In genomic region chr17:47795446-47795845, GRCm38 (mm10) we compare ENCODE assay signal across 9 mouse cellular contexts. TPM values are rescaled to one million over a fixed set of nuclear protein-coding genes. Genes with fewer than 3 reads are reported as not detected.
DNase-seq lines count a peak whose midpoint lies in the region; ATAC-seq and TF ChIP-seq lines count a peak whose summit lies in the region.
"Had no signal": no experiment of that assay in that cellular context is flagged by ENCODE, and none has a peak within 500 bp of the region (broad histone marks: within the 10 kb centered on the region; RNA-seq: fewer than 3 reads in every experiment).

No protein-coding gene starts in this region.

- no peaks in the 10 kb centered on the region for H3K9me3 ChIP-seq in MEL (replicated peaks; ENCODE audit: insufficient read depth, low read length)
- no peaks in the 10 kb centered on the region for H3K9me3 ChIP-seq in heart, embryonic 10.5 days
- H3K9me3 ChIP-seq in limb, embryonic 14.5 days (ENCODE audit: control insufficient read depth, low read length), result no peaks in the 10 kb centered on the region

- ATAC-seq in limb, embryonic 14.5 days (ENCODE audit: low FRiP score, low read depth), result no peak

- H3K9ac ChIP-seq in MEL (ENCODE audit: control insufficient read depth, low read depth, low read length, poor library complexity, severe bottlenecking), result no peak overlapping the region
- no peak overlapping the region for H3K9ac ChIP-seq in limb, embryonic 14.5 days (ENCODE audit: low read depth, low read length, severe bottlenecking)

- TF ChIP-seq RAD21 in MEL (IDR thresholded peaks at IDR 0.05; ENCODE audit: low read depth, low read length), result peak; percentile 28

- peak; percentile 82 to 94 (median 85) for TF ChIP-seq CTCF in MEL (IDR thresholded peaks at IDR 0.05 in 2 of 3, conservative IDR thresholded peaks at IDR 0.05 in 1 of 3; ENCODE audit: control insufficient read depth in 1 of 3, insufficient read depth in 1 of 3, low read depth in 2 of 3, low read length in 3 of 3, poor library complexity in 1 of 3, severe bottlenecking in 1 of 3)

- no peak for TF ChIP-seq EP300 in MEL (IDR thresholded peaks at IDR 0.05; ENCODE audit: low read depth in 1 of 2, low read length in 2 of 2)

- TF ChIP-seq POLR2A in MEL (IDR thresholded peaks at IDR 0.05; ENCODE audit: control insufficient read depth in 1 of 2, insufficient read depth in 1 of 2, low read depth in 1 of 2, low read length in 2 of 2, poor library complexity in 1 of 2), result no peak
- TF ChIP-seq POLR2A in limb, embryonic 14.5 days (IDR thresholded peaks at IDR 0.05; ENCODE audit: borderline replicate concordance, extremely low read depth, insufficient read depth, insufficient read length), result no peak

- no peak overlapping the region for H3K4me3 ChIP-seq in MEL (ENCODE audit: control insufficient read depth in 1 of 2, insufficient read depth in 1 of 2, low read depth in 2 of 2, low read length in 2 of 2)
- no peak overlapping the region for H3K4me3 ChIP-seq in heart, embryonic 10.5 days
- no peak overlapping the region for H3K4me3 ChIP-seq in limb, embryonic 14.5 days (replicated peaks; ENCODE audit: low read length)
- H3K4me3 ChIP-seq: myocyte had no signal

- WGBS in heart, embryonic 10.5 days, result 43% methylated on average over 3 of the region's 3 CpGs
- 38% methylated on average over 3 of the region's 3 CpGs for WGBS in limb, embryonic 14.5 days

- no peaks in the 10 kb centered on the region for H3K27me3 ChIP-seq in MEL (ENCODE audit: control insufficient read depth in 1 of 2, insufficient read depth in 2 of 2, low read length in 2 of 2)
- peaks cover 12% of the 10 kb centered on the region; the same call in 1 of the 2 replicates for H3K27me3 ChIP-seq in heart, embryonic 10.5 days (ENCODE audit: insufficient read depth, poor library complexity, severe bottlenecking)
- no peaks in the 10 kb centered on the region for H3K27me3 ChIP-seq in limb, embryonic 14.5 days (ENCODE audit: control insufficient read depth, insufficient read depth, low read length)

- H3K79me2 ChIP-seq in MEL (ENCODE audit: control insufficient read depth, insufficient read depth, low read length, poor library complexity), result no peaks in the 10 kb centered on the region

- H3K36me3 ChIP-seq in MEL (ENCODE audit: control insufficient read depth in 1 of 2, insufficient read depth in 2 of 2, low read length in 2 of 2), result 0 out of 4 replicates have a peak, but pooled peaks cover 0 to 2% of the 10 kb centered on the region in 2 experiments
- peaks cover 15% of the 10 kb centered on the region for H3K36me3 ChIP-seq in heart, embryonic 10.5 days
- no peaks in the 10 kb centered on the region for H3K36me3 ChIP-seq in limb, embryonic 14.5 days (ENCODE audit: control insufficient read depth, insufficient read depth, low read length)

- H3K4me2 ChIP-seq in limb, embryonic 14.5 days (replicated peaks; ENCODE audit: low read depth, low read length, severe bottlenecking), result no peak overlapping the region

- DNase-seq in left cerebral cortex, postnatal 14 days (ENCODE audit: low spot score in 2 of 2), result peak; percentile 33 to 46
- DNase-seq in left cerebral cortex, adult 8-10 months (ENCODE audit: low spot score in 2 of 2), result no peak
- peak; percentile 80 for DNase-seq in MEL (ENCODE audit: low read depth, low spot score)
- DNase-seq in cerebellum, adult 9-10 months, result peak; percentile 48
- DNase-seq in heart, embryonic 10.5 days (ENCODE audit: low spot score), result no peak
- peak; percentile 40 for DNase-seq in limb, embryonic 14.5 days (ENCODE audit: low spot score)
- peak; percentile 67 for DNase-seq in retina, embryonic 14.5 days (ENCODE audit: low spot score)
- no peak for DNase-seq in frontal cortex, postnatal 25 days (ENCODE audit: low spot score in 2 of 2)

- peaks cover 0 to 6% of the 10 kb centered on the region in 2 experiments; a peak in 2 of 4 replicates for H3K4me1 ChIP-seq in MEL (ENCODE audit: control insufficient read depth in 1 of 2, insufficient read depth in 2 of 2, low read length in 2 of 2)
- peaks cover 52% of the 10 kb centered on the region for H3K4me1 ChIP-seq in heart, embryonic 10.5 days
- H3K4me1 ChIP-seq in limb, embryonic 14.5 days (ENCODE audit: control insufficient read depth, insufficient read depth, low read length), result peaks cover 11% of the 10 kb centered on the region; the same call in 1 of the 2 replicates

- intact Hi-C loops in left cerebral cortex, postnatal 14 days (cut with DNase I), result loop anchor here (2.0 kb wide), 1 partner anchor 69 kb away; no protein-coding TSS in a partner anchor

- H3K27ac ChIP-seq in MEL (ENCODE audit: control insufficient read depth, low read depth, low read length), result no peak overlapping the region
- H3K27ac ChIP-seq in heart, embryonic 10.5 days, result peak overlapping the region; percentile 54
- no peak overlapping the region for H3K27ac ChIP-seq in limb, embryonic 14.5 days (replicated peaks; ENCODE audit: low read depth, low read length)

TF ChIP-seq in MEL, 35 proteins besides CTCF, POLR2A, EP300 and RAD21:
- no peak for TF ChIP-seq USF1 (IDR thresholded peaks at IDR 0.05; ENCODE audit: low read depth, low read length)
- no peak for TF ChIP-seq NRF1 (IDR thresholded peaks at IDR 0.05; ENCODE audit: insufficient read depth, low read depth, low read length, poor library complexity, severe bottlenecking)
- TF ChIP-seq ZNF384 (IDR thresholded peaks at IDR 0.05; ENCODE audit: low read depth, low read length), result no peak
- no peak for TF ChIP-seq ZKSCAN1 (IDR thresholded peaks at IDR 0.05; ENCODE audit: low read depth, low read length)
- TF ChIP-seq SMC3 (IDR thresholded peaks at IDR 0.05; ENCODE audit: low read depth, low read length), result peak; percentile 62
- TF ChIP-seq MAFK (IDR thresholded peaks at IDR 0.05; ENCODE audit: borderline replicate concordance, low read depth, low read length), result no peak
- no peak for TF ChIP-seq E2F4 (IDR thresholded peaks at IDR 0.05; ENCODE audit: borderline replicate concordance, low read depth, low read length)
TF ChIP-seq in MEL: peak in this region for 1.

RNA-seq across cellular contexts. Expression of gene Mdfi, which starts 39.0 kb away (rescaled TPM):
- 1 to 10 TPM in 1 of 2 experiments, under 1 TPM in 1; 0.77 to 1.6 TPM for total RNA-seq in left cerebral cortex, postnatal 14 days (2021)
- 1 to 10 TPM in 1 of 4 experiments, under 1 TPM in 3; 0.43 to 1.2 (median 0.58) TPM for total RNA-seq in left cerebral cortex, adult 8-10 months (2022)
- not detected in 2 replicates for total RNA-seq in MEL (2012; rRNA removed)
- polyA plus RNA-seq in MEL (2012; ENCODE audit: insufficient read depth in 1 of 2, insufficient read length in 2 of 2, low read depth in 1 of 2, low replicate concordance in 2 of 2, missing spikeins in 1 of 2), result not detected
- 15.3 and 17.7 TPM in 2 replicates for polyA plus RNA-seq in heart, embryonic 10.5 days (2016; fragmentation: Nextera tagmentation; extraction: Ambion mirVana)
- polyA plus RNA-seq in limb, embryonic 14.5 days (2012; rRNA removed), result 281 and 440 TPM in 2 replicates
- 57.5 and 64.7 TPM in 2 replicates for polyA plus RNA-seq in limb, embryonic 14.5 days (2014; fragmentation: Nextera tagmentation; extraction: Ambion mirVana)

RNA-seq across cellular contexts. Expression of gene Tfeb, which starts 58.6 kb away (rescaled TPM):
- 10 to 100 TPM in 1 of 2 experiments, 1 to 10 TPM in 1; 8.0 to 13.3 TPM for total RNA-seq in left cerebral cortex, postnatal 14 days (2021)
- total RNA-seq in left cerebral cortex, adult 8-10 months (2022), result 10 to 100 TPM; 12.3 to 17.8 (median 15.1) TPM
- total RNA-seq in MEL (2012; rRNA removed), result 14.7 and 16.4 TPM in 2 replicates
- polyA plus RNA-seq in MEL (2012; ENCODE audit: insufficient read depth in 1 of 2, insufficient read length in 2 of 2, low read depth in 1 of 2, low replicate concordance in 2 of 2, missing spikeins in 1 of 2), result 10 to 100 TPM in 1 of 2 experiments, not detected in 1; 22.8 TPM
- polyA plus RNA-seq in heart, embryonic 10.5 days (2016; fragmentation: Nextera tagmentation; extraction: Ambion mirVana), result 15.3 and 19.3 TPM in 2 replicates
- 12.2 and 13.2 TPM in 2 replicates for polyA plus RNA-seq in limb, embryonic 14.5 days (2012; rRNA removed)
- polyA plus RNA-seq in limb, embryonic 14.5 days (2014; fragmentation: Nextera tagmentation; extraction: Ambion mirVana), result 10.6 and 11.5 TPM in 2 replicates

Comparison
In these comparisons a context has a peak if more than half of its experiments do, and no peak if none do; other contexts are left out.
1. DNase-seq: peak in left cerebral cortex, postnatal 14 days (2 of 2), MEL (single experiment), cerebellum, adult 9-10 months (single experiment), limb, embryonic 14.5 days (single experiment) and retina, embryonic 14.5 days (single experiment); none in left cerebral cortex, adult 8-10 months (0 of 2), heart, embryonic 10.5 days (single experiment) and frontal cortex, postnatal 25 days (0 of 2).